In the genomic region with DNA sequence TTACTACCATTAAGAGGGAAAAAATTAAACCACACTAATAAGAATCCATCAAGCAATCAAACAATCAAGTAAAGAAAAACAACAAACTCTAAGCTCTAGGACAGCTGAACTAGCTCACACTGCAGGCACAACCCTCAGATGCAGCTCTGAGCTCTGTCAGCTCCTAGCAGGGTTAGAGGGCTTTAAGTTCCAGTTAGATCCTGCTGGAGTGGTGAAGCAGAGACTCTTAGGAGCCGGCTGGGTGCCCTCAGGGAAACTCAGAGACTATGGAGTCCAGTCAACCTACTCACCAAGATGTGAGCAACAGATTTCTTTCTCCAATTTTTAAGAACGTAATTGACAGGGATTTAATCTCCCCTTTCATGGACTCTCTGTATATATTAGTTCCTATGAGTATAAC, we compare ENCODE assay signal across 28 mouse cellular contexts.
"Had no signal": no experiment of that assay in that cellular context is flagged by ENCODE, and none has a peak within 500 bp of the region (broad histone marks: within the 10 kb centered on the region; RNA-seq: fewer than 3 reads in every experiment).

No protein-coding gene starts in this region.

- H3K9me3 ChIP-seq: hindbrain, embryonic 10.5 days; hindbrain, embryonic 12.5 days; intestine, embryonic 15.5 days; limb, embryonic 10.5 days; limb, embryonic 12.5 days; liver, embryonic 13.5 days; liver, embryonic 15.5 days had no signal

- H3K4me3 ChIP-seq: gastrocnemius, adult 2 months; heart, adult 2 months; hindbrain, embryonic 10.5 days; hindbrain, embryonic 12.5 days; intestine, embryonic 15.5 days; layer of hippocampus, adult 2 months; left cerebral cortex, adult 2 months; limb, embryonic 10.5 days; limb, embryonic 12.5 days; liver, embryonic 13.5 days; liver, embryonic 15.5 days had no signal

- H3K9ac ChIP-seq: hindbrain, embryonic 12.5 days; hindbrain, embryonic 14.5 days; intestine, embryonic 15.5 days; limb, embryonic 12.5 days; liver, embryonic 13.5 days; liver, embryonic 15.5 days; liver, postnatal 0 days had no signal

- H3K4me2 ChIP-seq: heart, embryonic 11.5 days; hindbrain, embryonic 12.5 days; hindbrain, embryonic 14.5 days; intestine, embryonic 15.5 days; limb, embryonic 12.5 days; liver, embryonic 11.5 days; liver, embryonic 13.5 days; liver, embryonic 15.5 days had no signal

- ATAC-seq: hindbrain, embryonic 16.5 days; inflammation-experienced regulatory T-cells, adult 6 months; intestine, embryonic 15.5 days; intestine, postnatal 0 days; liver, postnatal 0 days had no signal

- H3K27ac ChIP-seq: gastrocnemius, adult 2 months; heart, adult 2 months; hindbrain, embryonic 10.5 days; hindbrain, embryonic 12.5 days; hindbrain, embryonic 14.5 days; intestine, embryonic 15.5 days; kidney, postnatal 0 days; layer of hippocampus, adult 2 months; left cerebral cortex, adult 2 months; limb, embryonic 10.5 days; limb, embryonic 12.5 days; liver, embryonic 13.5 days; liver, embryonic 15.5 days had no signal

- H3K4me1 ChIP-seq: hindbrain, embryonic 10.5 days; hindbrain, embryonic 12.5 days; intestine, embryonic 15.5 days; limb, embryonic 10.5 days; limb, embryonic 12.5 days; liver, embryonic 13.5 days; liver, embryonic 15.5 days had no signal

- DNase-seq: gastrocnemius, adult 2 months; gastrocnemius, postnatal 10 days; gastrocnemius, postnatal 25 days; heart, adult 2 months; heart, postnatal 10 days; heart, postnatal 4 days; kidney, adult 18-20 months; kidney, adult 8-10 months; kidney, postnatal 14 days; kidney, postnatal 4 days; liver; liver, embryonic 13.5 days; liver, postnatal 0 days had no signal

- H3K27me3 ChIP-seq: hindbrain, embryonic 12.5 days; intestine, embryonic 15.5 days; limb, embryonic 12.5 days; liver, embryonic 13.5 days; liver, embryonic 15.5 days had no signal

- H3K36me3 ChIP-seq: hindbrain, embryonic 10.5 days; hindbrain, embryonic 12.5 days; intestine, embryonic 15.5 days; limb, embryonic 10.5 days; limb, embryonic 12.5 days; liver, embryonic 13.5 days; liver, embryonic 15.5 days had no signal
